Mouse (Mus musculus): Measurements from ENCODE around the gene Abhd15. TPM values are rescaled to one million over a fixed set of nuclear protein-coding genes. Genes with fewer than 3 reads are reported as not detected.

Gene Abhd15
- total RNA-seq, 2 experiments from 2014 or later: 2.3 to 3.1 TPM

DNA sequence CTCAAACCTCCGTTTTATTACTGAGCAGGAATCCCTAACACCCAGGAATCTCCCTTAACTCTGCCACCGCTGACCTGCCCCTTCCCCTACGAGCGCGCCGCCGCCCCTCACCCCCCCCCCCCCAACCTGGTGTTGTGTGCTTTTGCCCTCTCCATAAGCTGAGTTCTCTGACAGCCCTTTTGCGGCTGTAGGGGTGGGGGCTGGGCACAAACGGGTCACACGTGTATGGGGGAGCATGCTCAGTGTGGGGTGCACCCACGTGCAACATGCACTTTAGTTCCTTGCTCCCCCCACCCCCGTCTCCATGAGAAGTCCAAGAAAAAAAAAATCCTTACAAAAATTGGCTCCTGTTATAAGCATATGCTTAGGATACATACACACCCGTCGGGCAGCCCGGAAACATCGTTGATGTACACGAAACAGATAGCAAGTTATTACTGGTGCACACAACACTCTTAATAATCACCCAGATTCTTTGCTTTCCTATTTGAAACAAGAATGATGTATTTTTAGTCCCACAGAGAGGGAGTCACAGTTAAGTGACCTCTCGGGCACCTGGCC, 22.5 kb upstream of the Abhd15 start:
- intact Hi-C loops (cut with DNase I): no loop called here
- DNase-seq: no peak

DNA sequence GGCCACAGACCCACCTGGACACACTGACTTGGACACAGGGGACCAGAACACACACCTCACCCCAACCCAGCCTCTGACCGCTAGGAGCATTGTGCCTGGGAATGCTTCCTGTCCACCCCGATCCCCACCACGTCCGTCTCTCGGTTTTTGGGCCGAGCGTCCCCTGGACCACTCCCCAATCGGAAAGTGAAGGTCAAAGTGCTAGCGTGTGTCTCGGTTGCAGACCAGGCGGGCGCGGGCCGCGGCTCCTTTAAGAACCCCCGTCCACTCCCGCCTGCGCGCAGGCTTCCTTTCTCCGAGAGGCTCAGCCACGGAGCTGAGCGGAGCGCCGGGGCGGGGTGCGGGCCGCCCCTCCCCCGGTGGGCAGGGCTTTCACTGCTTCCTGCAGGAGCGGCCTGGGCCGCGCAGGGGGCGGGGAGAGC, 22.0 kb upstream of the Abhd15 start:
- DNase-seq: peak; percentile 91 to 92

DNA sequence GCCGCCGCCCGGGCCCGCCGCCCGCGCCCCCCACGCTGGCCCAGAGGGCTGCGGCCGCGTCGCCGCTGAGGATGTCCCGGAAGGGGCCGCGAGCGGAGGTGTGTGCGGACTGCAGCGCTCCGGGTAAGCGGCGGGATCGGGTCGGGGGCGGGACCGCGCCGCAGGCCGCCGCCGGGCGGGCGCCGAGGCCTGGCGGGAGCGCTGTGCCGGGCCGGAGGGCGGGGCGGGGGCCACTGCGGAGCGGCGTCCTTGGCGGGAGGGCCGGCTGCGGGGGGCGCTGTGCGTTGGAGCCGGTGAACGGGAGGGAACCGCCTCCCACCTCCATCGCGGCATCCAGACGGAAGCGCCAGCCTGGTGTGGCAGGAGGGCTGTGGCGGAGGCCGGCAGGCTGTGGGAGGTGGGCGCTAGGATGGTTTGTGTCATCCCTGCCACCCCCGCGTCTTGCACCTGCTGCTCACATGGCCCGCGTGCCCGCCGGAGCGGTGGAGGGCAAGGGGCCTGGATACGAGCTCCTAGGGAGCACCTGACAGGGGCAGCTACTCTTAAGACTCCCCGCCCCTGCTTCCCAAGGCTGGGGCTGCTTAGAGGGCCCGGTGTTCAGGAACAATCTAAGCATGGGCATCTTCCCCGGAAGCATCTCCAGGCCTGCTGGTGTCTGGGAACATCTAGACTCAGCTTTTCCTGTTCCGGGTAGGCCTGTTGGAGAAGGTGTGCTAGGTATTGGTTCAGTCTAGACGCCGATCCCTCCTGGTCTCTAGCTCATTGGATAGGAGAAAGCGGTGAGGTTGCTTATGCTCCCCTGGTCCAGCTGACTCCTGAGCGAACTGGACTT, 21.2 kb upstream of the Abhd15 start, which contains the start of gene Git1:
Git1 (plus strand) TSS at position 51 of the 832 bp plus-strand sequence.
- intact Hi-C loops (cut with DNase I): no loop called here
- peak in 1 of 2 experiments; percentile 62 for DNase-seq

More for the DNA sequence above, 22.0 kb upstream of the Abhd15 start:
- intact Hi-C loops (cut with DNase I): no loop called here

DNA sequence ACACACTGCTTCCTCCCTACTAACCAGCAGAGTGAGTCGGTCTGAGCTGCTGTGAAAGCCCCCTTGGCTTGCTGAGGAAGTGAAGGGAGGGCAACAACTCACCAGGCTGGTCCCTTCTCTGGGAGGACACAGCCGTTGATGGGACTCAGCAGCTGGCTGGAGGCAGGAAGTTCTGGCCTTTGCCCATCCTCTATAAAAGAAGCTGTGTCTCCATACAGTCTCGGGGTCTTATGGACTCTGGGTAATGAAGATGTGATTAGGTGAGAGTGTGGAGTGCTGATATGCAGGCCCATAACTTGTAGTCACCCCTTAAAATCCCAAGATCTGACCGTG, 20.6 kb upstream of the Abhd15 start:
- DNase-seq: no peak
- intact Hi-C loops (cut with DNase I): no loop called here

DNA sequence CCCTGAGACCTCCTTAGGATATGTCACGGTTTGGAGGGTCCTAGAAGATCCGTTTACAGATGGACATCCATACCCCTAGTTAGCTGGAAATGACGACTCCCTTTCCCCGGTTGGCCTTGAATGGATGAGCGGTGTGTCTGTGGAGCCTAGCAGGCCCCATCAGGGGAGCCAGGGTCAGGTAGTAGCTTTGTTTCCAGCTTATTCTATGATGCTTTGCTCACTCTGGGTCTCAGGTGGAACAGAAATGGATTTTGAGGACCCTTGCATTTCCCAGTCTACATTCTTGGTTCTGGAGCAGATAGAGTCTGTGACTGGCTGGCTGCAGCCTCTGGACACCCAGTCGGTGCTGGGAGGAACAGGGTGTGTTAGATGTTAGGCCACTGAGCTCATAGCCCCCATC, 20.1 kb upstream of the Abhd15 start:
- intact Hi-C loops (cut with DNase I): no loop called here
- no peak for DNase-seq

DNA sequence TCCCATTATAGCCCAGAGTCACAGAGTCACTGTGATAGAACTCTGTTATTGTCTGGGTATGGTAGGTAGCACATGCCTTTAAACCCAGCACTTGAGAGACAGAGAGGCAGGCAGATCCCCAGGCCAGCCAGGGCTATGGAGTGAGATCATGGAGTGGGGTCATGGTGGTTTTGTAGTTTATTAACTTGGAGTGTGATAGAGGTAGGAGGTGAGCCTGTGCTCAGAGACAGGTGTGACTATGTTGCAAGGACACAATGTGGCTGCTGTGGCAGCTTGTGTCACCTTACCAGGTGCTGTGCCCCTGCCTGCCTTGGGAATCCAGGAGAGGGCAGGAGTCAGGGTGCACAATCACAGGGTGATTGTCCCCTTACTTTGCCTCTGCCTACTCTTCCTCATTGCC, 19.4 kb upstream of the Abhd15 start:
- intact Hi-C loops (cut with DNase I): no loop called here
- no peak for DNase-seq

DNA sequence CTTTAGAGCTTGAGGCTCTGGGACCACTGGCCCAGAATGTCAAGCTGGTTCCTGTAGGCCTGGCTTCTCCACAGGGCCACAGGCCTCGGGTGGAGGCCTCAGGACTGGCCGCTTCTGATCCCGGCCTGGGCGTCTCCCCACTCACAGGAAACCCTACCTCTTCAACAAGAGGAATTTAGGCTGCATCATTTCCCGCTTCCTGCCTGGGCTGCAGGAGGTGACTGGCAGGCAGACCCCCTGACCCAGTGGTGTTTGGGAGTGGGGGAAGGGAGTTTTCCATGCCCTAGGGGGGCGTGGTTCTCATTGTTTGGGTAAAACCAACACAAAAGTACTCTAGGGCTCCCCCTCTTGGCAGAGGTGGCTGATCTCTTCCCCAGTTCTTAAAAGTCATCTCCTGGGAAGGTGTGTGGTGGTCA, 17.6 kb upstream of the Abhd15 start:
- intact Hi-C loops (cut with DNase I): no loop called here
- peak; percentile 75 to 76 for DNase-seq

DNA sequence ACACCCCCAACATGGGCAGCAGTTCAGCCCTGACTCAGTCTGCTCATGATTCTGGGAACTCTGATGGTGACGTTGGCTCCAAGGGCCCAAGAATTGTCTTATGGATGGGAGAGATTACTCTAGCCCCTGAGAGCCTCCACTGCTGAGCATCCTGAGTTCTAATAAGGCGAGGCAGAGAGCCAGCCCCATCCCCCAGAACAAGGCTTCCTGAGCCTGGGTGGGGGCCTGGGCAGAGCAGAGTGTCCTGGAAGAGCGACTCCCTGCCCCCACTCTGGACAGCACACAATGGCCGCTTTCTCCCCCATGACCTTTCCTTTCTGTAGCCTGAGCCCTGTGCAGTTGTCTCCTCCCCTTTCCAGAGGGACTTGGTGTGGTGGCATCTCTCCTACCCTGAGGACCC, 17.1 kb upstream of the Abhd15 start:
- DNase-seq: no peak
- intact Hi-C loops (cut with DNase I): no loop called here

DNA sequence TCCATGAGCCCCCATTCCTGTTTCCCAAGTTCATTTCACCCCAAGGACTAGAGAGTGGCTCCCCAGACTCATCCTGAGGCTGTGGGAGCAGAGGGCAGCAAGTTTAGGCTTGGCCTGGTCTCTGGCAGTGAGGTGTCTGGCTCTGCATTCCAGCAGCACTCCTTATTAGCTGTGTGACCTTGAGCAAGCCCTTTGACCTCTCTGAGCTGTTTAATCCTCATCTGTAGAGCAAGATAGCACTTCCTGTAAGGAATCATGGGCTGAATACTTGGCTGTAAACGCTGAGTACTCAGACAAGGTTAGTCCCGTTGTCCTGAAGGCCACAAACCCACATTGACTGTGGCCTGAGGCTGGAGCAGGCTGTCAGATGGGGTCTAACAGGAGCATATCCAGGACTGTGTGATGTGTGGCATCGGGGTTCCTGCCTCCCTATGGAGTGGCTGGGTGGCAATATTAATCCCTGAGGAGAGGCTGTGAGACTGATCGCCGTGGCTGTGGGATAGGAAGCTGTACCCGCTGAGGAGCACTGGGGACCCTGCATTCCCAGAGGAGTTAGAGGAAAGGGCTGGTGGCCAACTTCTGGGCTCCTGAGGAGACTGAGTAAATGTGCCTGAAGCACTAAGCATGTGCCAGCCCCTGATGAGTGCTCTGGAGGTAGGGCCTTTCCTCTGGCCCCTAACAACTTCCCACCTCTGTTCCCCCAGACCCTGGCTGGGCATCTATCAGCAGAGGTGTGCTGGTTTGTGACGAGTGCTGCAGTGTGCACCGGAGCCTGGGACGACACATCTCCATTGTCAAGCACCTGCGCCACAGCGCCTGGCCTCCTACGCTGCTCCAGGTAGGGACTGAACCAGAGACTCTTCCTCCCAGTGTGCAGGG, 16.4 kb upstream of the Abhd15 start:
- no peak for DNase-seq
- intact Hi-C loops (cut with DNase I): no loop called here

DNA sequence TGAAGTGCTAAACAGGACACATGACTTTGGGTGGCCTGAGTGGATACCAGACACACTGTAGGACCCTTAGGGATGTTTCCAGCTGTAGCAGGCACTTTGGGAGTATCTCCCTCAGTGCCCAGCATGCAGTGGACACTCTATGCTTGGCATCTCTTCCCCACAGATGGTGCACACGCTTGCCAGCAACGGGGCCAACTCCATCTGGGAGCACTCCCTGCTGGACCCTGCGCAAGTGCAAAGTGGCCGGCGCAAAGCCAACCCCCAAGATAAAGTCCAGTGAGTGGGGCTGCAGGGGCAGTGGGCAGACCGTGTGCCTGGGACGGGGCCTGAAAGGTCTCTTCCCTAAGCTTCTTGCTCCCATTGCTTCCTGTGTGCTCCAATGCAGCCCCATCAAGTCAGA, 15.6 kb upstream of the Abhd15 start:
- DNase-seq: no peak
- intact Hi-C loops (cut with DNase I): no loop called here

DNA sequence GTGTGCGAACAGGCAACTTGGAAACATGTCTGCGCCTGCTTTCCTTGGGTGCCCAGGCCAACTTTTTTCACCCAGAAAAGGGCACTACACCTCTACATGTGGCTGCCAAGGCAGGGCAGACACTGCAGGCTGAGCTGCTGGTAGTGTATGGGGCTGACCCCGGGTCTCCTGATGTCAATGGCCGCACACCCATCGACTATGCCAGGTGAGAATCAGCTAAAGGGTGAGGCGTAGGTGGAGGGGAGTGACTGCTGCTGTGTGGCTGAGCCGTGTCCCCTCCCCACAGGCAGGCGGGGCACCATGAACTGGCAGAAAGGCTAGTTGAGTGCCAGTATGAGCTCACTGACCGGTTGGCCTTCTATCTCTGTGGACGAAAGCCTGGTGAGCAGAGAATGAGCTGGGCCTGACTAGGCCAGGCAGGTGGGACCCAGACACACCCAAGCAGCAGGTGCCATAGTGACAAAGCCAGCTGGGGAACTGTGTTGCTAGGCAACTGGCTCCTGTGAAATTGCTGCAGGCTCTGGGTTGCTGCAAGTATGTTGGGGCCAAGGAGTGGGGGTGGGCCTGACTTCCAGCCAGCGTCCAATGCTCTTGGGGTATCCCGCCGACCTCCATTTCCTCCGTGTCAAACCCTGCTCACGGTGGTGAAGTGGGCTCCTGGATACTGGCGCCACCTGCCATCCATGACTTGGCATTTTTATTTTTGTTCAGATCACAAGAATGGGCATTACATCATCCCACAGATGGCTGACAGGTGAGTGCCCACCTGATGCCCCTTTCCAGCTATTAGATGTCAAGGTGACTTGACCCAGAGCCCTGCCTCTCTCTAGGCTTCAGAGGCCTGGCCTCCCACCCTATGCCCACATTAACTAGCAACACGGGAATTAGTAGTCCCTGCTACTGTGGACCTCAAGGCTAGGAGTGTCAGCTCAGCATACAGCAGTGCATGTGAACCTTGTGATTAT, 14.3 kb upstream of the Abhd15 start:
- intact Hi-C loops (cut with DNase I): loop anchor here (2.0 kb wide), 1 partner anchor 184 kb away; no protein-coding TSS in a partner anchor
- no peak for DNase-seq

DNA sequence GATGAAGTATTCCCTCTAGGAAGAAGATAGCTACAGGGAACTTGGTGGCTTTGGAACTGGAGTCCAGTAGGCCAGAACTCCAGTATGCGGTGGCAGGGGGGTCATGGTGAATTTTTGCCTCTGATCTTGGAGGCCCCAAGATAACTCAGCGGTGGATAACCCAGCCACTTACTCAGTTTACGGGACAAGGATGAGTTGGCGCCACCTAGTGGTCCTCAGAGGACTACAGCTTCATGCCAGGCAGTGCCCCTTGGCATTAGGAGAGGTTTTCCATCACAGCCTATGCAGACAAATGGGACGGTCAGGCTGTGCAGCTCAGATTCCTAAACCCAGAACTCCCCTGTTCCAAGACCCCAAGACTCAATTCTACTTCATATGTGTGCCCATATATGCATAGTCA, 13.5 kb upstream of the Abhd15 start:
- intact Hi-C loops (cut with DNase I): loop anchor here (2.0 kb wide), 1 partner anchor 185 kb away; no protein-coding TSS in a partner anchor
- peak; percentile 80 to 83 for DNase-seq

DNA sequence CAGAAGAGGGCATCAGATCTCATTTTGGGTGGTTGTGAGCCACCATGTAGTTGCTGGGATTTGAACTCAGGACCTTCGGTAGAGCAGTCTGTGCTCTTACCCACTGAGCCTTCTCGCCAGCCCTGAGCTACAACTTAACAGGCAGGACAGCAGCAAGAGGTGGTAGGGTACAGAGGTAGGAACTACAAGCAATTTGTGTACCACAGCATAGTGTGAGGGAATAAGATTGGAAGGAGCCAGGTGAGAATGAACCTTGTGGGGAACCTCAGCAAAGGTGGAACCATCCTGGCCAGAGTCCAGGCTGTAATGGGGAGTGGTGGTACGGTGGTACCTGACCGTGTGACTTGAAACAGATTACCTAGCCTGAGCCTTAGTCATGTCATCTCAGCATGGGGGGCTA, 12.9 kb upstream of the Abhd15 start:
- intact Hi-C loops (cut with DNase I): loop anchor here (2.0 kb wide), 1 partner anchor 185 kb away; no protein-coding TSS in a partner anchor
- DNase-seq: no peak

DNA sequence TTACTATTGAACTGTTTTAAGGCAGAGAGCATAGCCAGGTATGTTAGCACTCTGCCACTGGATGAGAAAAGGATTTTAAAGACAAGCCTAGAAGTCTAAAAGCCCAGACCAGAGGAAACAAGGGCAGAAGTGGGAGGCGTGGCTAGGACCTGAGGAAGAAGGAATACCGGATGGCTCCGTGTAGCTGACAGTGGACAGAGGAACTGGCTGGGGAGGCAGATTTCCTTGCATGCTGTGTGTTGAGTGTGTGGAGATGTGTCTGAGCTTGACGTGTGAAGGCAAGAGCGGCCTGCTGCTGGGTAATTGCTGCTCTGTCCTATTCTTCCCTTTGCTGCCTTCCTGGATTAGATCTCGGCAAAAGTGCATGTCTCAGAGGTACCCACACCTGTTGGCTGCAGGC, 12.4 kb upstream of the Abhd15 start:
- intact Hi-C loops (cut with DNase I): no loop called here
- no peak for DNase-seq

DNA sequence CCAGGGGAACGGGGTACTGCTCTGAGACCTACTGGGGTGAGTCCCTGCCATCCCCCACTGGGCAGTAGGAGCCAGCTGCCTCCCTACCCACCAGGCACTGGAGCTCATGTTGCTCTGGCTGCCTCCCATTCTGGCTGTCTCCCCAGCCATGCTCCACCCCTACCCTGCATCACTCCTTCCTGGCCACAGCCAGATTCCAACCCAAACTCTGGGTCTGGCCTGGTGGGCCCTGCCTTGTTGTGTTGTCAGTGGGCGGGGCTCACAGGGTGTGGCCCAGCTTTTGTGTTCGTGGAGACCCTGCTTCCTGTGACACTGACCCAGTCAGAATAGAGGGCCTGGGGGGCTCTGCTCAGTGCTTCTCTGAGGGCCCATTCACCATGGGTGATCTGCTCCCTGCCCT, 11.4 kb upstream of the Abhd15 start:
- intact Hi-C loops (cut with DNase I): no loop called here
- DNase-seq: no peak

DNA sequence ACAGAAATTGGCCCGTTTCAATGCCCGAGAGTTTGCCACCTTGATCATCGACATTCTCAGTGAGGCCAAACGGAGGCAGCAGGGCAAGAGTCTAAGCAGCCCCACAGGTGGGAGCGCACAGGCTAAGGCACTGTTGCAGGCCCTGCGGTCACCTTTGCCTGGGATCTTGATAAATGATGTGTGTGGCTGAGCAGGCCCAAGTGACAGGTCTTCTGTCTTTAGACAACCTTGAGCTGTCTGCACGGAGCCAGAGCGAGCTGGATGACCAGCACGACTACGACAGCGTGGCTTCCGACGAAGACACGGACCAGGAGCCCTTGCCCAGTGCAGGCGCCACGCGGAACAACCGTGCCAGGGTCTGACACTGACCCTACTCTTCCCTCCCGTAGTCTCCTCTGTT, 10.5 kb upstream of the Abhd15 start:
- intact Hi-C loops (cut with DNase I): no loop called here
- no peak for DNase-seq

DNA sequence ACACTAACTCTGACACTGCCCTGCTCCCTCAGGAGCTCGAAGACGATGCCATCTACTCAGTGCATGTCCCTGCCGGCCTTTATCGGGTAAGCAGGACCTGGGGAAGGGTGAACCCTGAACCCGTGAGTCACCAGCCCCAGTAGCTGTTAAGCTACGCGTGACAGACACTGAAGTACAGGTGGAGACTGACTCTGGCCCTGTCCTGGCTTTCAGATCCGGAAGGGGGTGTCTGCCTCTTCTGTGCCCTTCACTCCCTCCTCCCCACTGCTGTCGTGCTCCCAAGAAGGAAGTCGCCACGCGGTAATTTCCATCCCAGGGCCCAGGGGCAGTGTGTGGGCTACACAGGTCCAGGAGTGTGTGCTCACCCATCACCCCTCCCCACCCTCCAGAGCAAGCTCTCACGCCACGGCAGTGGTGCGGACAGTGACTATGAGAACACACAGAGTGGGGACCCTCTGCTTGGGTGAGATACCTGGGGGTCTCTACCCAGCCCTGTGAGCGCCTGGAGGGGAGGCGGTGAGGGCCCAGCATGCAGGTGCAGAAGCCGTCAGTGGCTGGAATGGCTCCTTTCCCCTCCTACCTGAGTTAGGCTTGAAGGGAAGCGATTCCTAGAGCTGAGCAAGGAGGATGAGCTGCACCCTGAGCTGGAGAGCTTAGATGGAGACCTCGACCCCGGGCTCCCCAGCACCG, 9.5 kb upstream of the Abhd15 start:
- intact Hi-C loops (cut with DNase I): loop anchor here (5.0 kb wide), 1 partner anchor 127 kb away; no protein-coding TSS in a partner anchor
- no peak for DNase-seq

DNA sequence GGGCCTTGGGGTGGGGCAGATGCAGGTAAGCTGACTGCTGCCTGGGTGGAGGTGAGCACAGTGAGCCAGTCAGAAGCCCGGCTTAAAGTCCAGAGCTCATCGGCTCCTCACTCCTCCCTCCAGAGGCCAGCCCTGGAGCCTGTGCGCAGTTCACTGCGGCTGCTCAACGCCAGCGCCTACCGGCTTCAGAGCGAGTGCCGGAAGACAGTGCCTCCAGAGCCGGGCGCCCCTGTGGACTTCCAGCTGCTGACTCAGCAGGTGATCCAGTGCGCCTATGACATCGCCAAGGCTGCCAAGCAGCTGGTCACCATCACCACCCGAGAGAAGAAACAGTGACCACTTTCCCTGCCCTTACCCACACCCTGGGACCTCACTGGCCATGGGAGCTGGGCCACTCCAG, 8.6 kb upstream of the Abhd15 start:
- intact Hi-C loops (cut with DNase I): loop anchor here (2.0 to 5.0 kb wide), 2 partner anchors 15 to 126 kb away; no protein-coding TSS in a partner anchor
- no peak for DNase-seq

DNA sequence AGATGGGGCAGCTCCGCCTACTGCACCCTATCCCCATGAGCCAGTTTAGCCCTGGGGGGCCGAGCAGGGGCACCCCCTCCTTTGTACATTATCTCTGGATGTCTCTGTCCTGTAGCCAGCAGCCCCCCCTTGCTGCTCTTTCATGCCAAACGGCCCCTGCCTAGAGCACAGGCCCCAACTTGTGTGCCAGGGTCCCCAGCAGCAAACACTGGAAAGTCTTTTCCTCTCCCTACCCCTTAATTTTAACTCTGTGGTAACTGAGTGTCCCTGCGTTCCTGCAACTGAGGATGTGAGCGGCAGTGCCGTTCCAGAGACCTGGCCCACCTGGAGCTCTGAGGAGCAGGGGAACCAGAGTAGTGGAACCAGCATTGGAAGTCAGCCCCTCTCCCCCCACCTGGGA, 8.0 kb upstream of the Abhd15 start:
- intact Hi-C loops (cut with DNase I): loop anchor here (2.0 to 5.0 kb wide), 2 partner anchors 16 to 125 kb away; no protein-coding TSS in a partner anchor
- peak in 1 of 2 experiments; percentile 2 for DNase-seq
